Comparison of ENCODE assay signal across 9 mouse cellular contexts in the genomic region with DNA sequence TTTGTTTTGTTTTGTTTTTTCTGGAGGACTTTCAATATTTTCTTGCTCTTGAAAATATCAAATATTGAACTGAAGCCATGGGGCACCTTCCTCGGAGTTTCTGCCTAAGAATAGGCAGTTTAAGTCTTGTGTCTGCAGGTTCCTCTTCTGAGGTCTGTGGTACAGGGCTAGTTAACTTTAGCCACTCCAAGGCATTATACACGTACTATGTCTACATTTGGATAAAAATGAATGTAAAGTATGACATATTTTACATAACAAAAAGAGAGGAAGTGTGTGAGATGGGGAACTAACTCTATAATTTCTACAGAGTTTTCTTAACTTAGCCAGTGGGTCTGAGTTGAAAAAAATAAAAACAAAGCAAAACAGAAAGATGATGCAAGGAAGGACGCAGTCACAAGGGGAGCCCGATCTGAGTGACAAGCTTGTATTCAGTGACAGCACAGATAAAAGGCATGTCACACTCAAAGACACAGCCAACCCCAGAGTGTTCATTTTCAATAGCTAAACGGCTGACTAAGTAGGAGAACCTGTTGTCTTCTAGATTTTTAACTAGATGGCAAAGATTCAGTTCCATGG.
DNase-seq lines count a peak whose midpoint lies in the region; ATAC-seq and TF ChIP-seq lines count a peak whose summit lies in the region.
"Had no signal": no experiment of that assay in that cellular context is flagged by ENCODE, and none has a peak within 500 bp of the region (broad histone marks: within the 10 kb centered on the region; RNA-seq: fewer than 3 reads in every experiment).

No protein-coding gene starts in this region.

- no peaks in the 10 kb centered on the region for H3K36me3 ChIP-seq in kidney, postnatal 0 days (ENCODE audit: insufficient read depth, low read length)
- no peaks in the 10 kb centered on the region for H3K36me3 ChIP-seq in embryonic facial prominence, embryonic 15.5 days
- H3K36me3 ChIP-seq in liver, embryonic 12.5 days = no peaks in the 10 kb centered on the region
- H3K36me3 ChIP-seq in thymus, adult 2 months (ENCODE audit: control insufficient read depth, insufficient read depth, low read length) = no peaks in the 10 kb centered on the region

- H3K4me3 ChIP-seq in kidney, postnatal 0 days (replicated peaks; ENCODE audit: low read depth, low read length) = no peak overlapping the region; the same call in 1 of the 2 replicates
- H3K4me3 ChIP-seq in embryonic facial prominence, embryonic 15.5 days (replicated peaks) = peak overlapping the region; percentile 55
- no peak overlapping the region for H3K4me3 ChIP-seq in liver, embryonic 12.5 days
- no peak overlapping the region for H3K4me3 ChIP-seq in thymus, adult 2 months (ENCODE audit: control insufficient read depth, insufficient read depth, low read length)

- ATAC-seq in kidney, postnatal 0 days (replicated peaks; ENCODE audit: low FRiP score, low read depth) = no peak
- ATAC-seq in embryonic facial prominence, embryonic 15.5 days (ENCODE audit: insufficient number of reproducible peaks, low FRiP score, low TSS enrichment, low read depth) = no peak
- no peak for ATAC-seq in liver, embryonic 12.5 days
- ATAC-seq in neutrophil, adult 5-6 weeks (ENCODE audit: extremely low read depth, insufficient number of reproducible peaks, low FRiP score, poor library complexity, severe bottlenecking) = peak; percentile 67

- 0 out of 2 replicates have a peak, but pooled peaks cover 5% of the 10 kb centered on the region for H3K4me1 ChIP-seq in kidney, postnatal 0 days (replicated peaks; ENCODE audit: insufficient read depth, low read length)
- H3K4me1 ChIP-seq in embryonic facial prominence, embryonic 15.5 days = peaks cover 19% of the 10 kb centered on the region
- no peaks in the 10 kb centered on the region for H3K4me1 ChIP-seq in liver, embryonic 12.5 days
- peaks cover 8% of the 10 kb centered on the region; the same call in 1 of the 2 replicates for H3K4me1 ChIP-seq in thymus, adult 2 months (replicated peaks; ENCODE audit: control insufficient read depth, insufficient read depth, low read length)

- no peaks in the 10 kb centered on the region for H3K27me3 ChIP-seq in kidney, postnatal 0 days (ENCODE audit: insufficient read depth, low read length)
- no peaks in the 10 kb centered on the region for H3K27me3 ChIP-seq in embryonic facial prominence, embryonic 15.5 days
- peaks cover 12% of the 10 kb centered on the region for H3K27me3 ChIP-seq in liver, embryonic 12.5 days (replicated peaks)
- H3K27me3 ChIP-seq in thymus, adult 2 months (ENCODE audit: control insufficient read depth, insufficient read depth, low read length) = no peaks in the 10 kb centered on the region; the same call in 1 of the 2 replicates

- no peak overlapping the region for H3K9ac ChIP-seq in kidney, postnatal 0 days (ENCODE audit: low read depth, low read length)
- H3K9ac ChIP-seq in embryonic facial prominence, embryonic 15.5 days = no peak overlapping the region
- no peak overlapping the region for H3K9ac ChIP-seq in liver, embryonic 12.5 days

- DNase-seq in kidney, postnatal 0 days (ENCODE audit: low spot score) = no peak
- no peak for DNase-seq in kidney, adult 9 months
- no peak for DNase-seq in cerebellum, adult 8-10 months
- no peak for DNase-seq in thymus, adult 2 months
- DNase-seq in gastrocnemius, adult 8-10 months (ENCODE audit: low spot score in 2 of 2) = no peak
- DNase-seq: heart, adult 11 months had no signal

- no peak overlapping the region for H3K27ac ChIP-seq in kidney, postnatal 0 days
- H3K27ac ChIP-seq in embryonic facial prominence, embryonic 15.5 days (replicated peaks) = no peak overlapping the region
- no peak overlapping the region for H3K27ac ChIP-seq in liver, embryonic 12.5 days
- no peak overlapping the region for H3K27ac ChIP-seq in thymus, adult 2 months (ENCODE audit: control insufficient read depth, insufficient read depth, low read length)

- no peak for TF ChIP-seq POLR2A in thymus, adult 2 months (IDR thresholded peaks at IDR 0.05; ENCODE audit: control insufficient read depth, extremely low read depth, insufficient read depth, low read length, poor library complexity)

- H3K4me2 ChIP-seq in kidney, postnatal 0 days (ENCODE audit: low read length) = peak overlapping the region; percentile 85
- peak overlapping the region; percentile 31 for H3K4me2 ChIP-seq in embryonic facial prominence, embryonic 15.5 days (replicated peaks)
- peak overlapping the region; percentile 60; the same call in 1 of the 2 replicates for H3K4me2 ChIP-seq in liver, embryonic 12.5 days

- H3K9me3 ChIP-seq in kidney, postnatal 0 days (replicated peaks; ENCODE audit: low read length) = no peaks in the 10 kb centered on the region
- H3K9me3 ChIP-seq in embryonic facial prominence, embryonic 15.5 days (replicated peaks) = no peaks in the 10 kb centered on the region
- no peaks in the 10 kb centered on the region for H3K9me3 ChIP-seq in liver, embryonic 12.5 days (replicated peaks)

- WGBS in kidney, postnatal 0 days = 42% methylated on average over 5 of the region's 5 CpGs
- WGBS in embryonic facial prominence, embryonic 15.5 days = 20% methylated on average over 5 of the region's 5 CpGs
- 14% methylated on average over 5 of the region's 5 CpGs for WGBS in liver, embryonic 12.5 days (ENCODE audit: insufficient replicate concordance)
- 5% methylated on average over 5 of the region's 5 CpGs for WGBS in thymus, adult 2 months

- no peak for TF ChIP-seq CTCF in kidney, postnatal 0 days (IDR thresholded peaks at IDR 0.05; ENCODE audit: low read depth)
- TF ChIP-seq CTCF in thymus, adult 2 months (IDR thresholded peaks at IDR 0.05; ENCODE audit: borderline replicate concordance, control insufficient read depth, extremely low read depth, insufficient read depth, low read length, poor library complexity) = no peak

Comparison
In these comparisons a context has a peak if more than half of its experiments do, and no peak if none do; other contexts are left out.
1. H3K4me2 ChIP-seq: peak in every context shown above with its lines; median percentile 85 in kidney, postnatal 0 days; 60 in liver, embryonic 12.5 days; 31 in embryonic facial prominence, embryonic 15.5 days.